Mouse (Mus musculus) olfactory bulb, adult 2 months (tissue): Measurements from ENCODE around the gene Vamp2.

Source experiments
- CTCF ChIP-seq: fragments of 200-500 bp; IDR thresholded peaks from 2 replicates; pipeline ENCODE4 v1.5.1; 2012; ENCODE audit warnings: low read depth, mild to moderate bottlenecking, low read length, moderate library complexity; ENCODE audit not compliant: insufficient read depth
- POLR2A ChIP-seq: fragments of 200-500 bp; IDR thresholded peaks from 2 replicates; pipeline ENCODE4 v1.6.1; 2012; ENCODE audit warnings: mild to moderate bottlenecking, low read depth, low read length, moderate library complexity; ENCODE audit not compliant: insufficient read depth

- TF ChIP-seq CTCF (no peak), POLR2A (no peak)
These were observed 25.5 kb upstream of the Vamp2 start for GRCm38 (mm10) chr11:69062761-69063224.
